Mouse (Mus musculus) heart, adult 11 months (tissue): ENCODE measurements at regions not wholly inside any gene's neighbourhood (a gene's known extent, or its start where the extent isn't known, plus 50 kb on each side); places are given as distances from the start of the nearest gene placed in this dataset.

Experiments used
- DNase-seq: peaks from one replicate; pipeline ENCODE4 v3.0.0; 2022

DNA sequence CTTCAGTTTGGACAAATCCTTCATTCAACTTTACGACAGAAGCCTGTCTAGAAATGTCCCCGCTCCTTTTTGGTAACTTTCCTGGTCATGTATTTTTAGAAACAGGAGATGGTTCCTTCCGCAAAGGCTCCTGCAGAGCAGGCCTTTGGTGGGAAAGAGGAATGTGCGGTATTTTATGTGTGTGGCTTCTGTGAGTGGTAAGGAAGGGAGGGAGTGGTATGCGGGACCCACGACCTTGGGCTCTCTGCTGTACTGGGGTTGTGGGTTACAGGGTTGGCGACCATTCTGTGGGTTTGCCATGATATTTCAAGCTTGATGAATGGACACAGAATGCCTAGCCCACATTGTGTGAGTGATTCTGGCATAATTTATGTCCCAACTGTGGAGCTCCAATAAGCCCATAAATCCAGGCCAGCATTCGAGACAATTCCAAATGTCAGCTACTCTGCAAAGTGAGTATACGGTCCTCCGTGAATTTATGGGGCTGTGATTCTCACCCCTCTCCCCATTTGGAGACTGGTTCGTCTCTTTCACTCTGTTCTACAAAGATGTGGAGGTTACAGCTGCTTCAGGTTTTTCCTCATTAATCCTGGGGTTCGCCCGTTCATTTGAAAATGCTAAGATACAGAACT lies 109.3 kb upstream of the Rxfp2 start:
- peak; percentile 86 for DNase-seq

DNA sequence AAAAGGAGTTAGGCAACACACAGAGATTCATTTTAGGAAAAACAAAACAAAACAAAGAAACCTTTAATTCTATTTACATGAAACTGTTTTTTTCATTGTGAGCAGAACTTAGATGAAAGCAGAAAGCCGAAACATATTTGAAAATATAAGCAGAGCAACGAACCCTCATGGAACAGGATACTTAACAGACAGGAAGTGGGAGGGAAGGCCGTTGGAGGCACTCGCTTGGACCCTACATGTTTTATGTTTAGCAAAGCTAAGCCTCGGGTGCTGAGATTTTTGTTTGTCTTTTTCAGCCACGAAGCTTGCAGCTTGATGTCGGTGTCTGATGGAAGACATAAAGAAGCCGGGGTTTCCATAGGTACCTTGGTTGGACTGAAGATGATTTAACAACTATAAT lies 108.5 kb upstream of the Rxfp2 start:
- DNase-seq = no peak

DNA sequence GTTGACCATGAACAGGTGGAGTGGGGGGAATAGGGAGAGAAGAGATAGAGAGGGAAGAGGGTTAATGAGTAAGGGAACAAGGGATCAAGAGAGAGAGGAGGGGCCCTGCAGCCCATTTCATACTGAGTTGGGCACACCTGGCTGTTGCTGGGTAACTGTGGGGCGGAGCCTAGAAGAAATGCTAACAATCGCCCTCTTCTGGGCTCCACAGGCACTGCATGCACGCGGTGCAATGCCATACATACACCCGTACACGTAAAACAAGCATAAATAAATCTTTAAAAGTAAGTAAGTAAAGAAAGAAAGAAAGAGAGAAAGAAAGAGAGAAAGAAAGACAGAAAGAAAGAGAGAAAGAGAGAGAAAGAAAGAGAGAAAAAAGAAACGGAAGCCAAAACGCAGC lies 106.5 kb upstream of the Rxfp2 start:
- peak; percentile 71 for DNase-seq

DNA sequence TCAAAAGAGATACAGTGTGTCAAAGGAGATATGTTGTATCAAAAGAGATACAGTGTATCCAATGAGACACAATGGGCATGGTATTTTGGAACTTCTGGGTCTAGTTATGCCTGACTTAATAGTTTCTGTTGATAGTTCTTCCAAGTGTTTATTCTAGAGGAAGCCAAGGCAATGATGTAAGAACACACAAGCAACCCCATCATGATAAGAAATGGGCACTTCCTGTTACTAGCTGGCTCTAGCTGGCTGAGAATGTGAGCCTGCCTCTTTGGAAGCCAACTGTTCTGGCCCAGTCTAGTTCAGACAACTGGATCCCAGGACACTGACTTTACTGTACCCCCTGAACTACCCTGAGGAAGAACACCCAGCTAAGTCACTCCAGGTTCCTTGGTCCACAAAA lies 102.7 kb upstream of the Rxfp2 start:
- DNase-seq = no peak

DNA sequence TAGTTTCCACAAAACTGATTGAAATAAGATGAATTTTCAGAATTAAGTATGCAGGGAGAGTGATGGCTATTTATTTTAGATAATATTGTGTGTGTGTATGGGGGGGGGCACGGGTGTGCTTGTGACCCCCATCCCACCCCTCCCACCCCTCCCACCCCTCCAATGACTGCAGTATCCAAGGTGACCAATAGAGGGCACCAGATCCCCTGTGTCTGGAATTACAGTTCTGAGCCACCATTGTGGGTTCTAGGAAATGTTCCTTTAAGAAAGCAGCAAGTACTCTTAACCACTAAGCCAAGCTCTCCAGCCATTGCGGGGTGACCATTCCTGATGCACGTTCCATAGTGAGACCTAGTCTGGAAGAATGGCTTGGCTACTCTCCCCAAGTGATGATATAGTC lies 101.1 kb upstream of the Rxfp2 start:
- DNase-seq = peak; percentile 82

DNA sequence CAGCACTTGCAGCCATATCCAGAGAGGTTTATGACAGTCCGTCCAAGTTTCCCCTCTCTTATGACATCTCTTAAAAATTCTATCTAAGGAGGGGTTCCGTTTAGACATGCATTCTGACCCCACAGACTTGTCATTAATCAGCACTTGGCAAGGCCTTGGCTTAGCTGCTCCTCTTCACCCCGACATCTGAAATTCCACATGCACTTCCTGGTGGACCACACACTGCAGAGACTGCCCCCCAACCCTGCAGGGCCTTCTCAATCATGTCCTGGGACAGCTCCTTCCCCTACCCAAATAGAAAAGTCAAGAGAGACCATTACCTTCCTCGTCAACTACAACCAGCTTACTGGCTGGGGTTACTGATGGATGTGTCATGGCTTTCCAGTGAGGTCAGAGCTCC lies 99.4 kb upstream of the Rxfp2 start:
- peak; percentile 72 for DNase-seq

DNA sequence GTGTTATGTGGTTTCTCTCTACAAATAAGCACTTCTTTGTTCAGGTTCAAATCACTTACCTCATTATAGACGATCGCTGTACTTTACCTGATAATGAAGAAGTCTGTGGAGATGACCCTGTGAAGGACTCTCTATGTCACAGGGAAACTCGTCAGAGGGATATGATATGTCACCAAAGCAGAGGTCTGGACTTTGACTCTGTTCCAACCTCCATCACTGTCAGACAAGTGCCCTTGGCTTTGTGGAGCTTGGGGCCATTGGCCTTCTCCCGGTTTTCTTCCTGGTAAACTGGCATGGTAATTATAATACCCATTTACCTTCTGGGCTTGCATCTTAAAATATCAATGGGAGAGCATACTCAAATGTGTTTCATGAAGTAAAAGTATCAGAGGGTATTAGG lies 98.1 kb upstream of the Rxfp2 start:
- DNase-seq = peak; percentile 55

DNA sequence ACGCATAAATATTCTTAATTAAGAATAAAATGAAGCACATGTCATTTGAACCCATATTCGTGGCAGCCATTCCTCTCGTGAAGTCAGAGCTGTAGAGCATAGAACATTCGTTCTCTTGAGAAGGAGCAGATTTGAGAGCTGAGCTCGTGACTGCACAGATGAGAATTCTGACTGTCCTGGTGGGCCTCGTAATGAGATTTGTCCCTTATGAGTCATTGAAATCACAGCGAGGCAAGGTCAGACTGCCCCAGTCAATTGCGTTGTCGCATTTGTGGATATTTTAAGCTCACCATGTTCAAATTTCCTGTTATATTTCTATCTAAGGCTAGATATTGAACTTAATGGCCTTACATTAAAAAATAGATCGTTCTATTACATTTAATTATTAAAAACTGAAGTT lies 94.0 kb upstream of the Rxfp2 start:
- DNase-seq = peak; percentile 10

DNA sequence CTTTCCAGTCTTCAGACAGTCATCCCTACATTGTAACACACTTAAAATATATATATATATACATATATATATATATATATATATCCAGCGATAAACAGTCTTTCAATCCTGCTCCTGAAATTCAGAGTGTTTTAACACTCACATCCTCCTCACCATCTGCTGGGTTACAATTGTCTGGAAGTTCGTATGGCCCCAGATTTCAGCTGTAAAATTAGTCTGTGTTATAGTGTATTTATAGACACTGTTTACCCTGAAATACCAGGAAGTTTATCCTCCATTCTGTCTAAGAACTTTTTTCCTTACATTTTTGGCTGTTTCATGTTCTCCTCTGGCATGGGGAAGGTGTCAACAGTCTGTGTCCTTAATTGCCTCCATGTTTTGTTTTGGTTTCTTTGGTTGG lies 91.7 kb upstream of the Rxfp2 start:
- DNase-seq = no peak

DNA sequence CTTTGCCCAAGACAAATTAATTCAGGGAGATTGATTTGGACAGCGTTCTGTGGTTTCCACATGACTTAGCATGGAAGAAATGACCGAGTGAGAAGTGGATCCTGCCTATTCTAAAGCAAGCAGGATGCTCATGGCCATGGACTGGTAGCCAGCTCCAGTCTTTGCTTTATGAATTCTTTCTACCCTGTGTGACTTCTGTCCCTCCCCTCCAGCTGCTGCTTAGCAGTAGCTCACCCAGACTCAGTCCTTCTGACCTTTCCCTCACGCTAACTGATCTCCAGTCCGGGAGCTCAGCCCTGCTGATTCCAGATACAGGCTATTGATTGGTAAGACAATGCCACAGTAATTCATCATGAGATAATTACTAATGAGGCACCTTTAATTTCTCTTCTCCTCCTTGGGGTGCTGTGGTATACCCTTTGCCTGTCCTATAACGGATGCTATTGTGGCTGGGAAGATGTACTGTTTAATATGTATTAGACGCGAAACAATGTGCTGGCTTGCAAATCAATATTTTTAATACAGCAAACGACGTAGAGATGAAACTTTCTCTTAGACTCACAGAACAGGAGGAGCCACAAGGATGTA lies 86.8 kb upstream of the Rxfp2 start:
- peak; percentile 40 for DNase-seq

DNA sequence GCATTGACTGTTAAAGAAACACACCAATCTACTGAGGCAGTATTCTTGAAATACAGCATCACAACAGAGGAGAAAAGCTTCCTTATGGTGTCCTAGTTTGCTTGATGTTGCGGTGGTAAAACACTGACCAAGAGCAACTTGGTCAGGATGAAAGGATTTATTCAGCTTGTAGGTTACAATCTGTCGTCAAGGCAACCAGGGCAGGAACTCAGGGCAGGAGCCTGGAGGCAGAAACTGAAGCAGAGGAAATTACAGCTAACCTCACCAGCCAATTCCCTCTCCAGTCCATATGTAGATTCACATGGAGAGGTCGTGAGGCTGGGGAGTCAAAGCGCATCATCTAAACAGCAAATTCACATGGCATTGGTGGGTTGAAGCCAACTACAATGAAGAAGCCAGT lies 86.3 kb upstream of the Rxfp2 start:
- peak; percentile 46 for DNase-seq

DNA sequence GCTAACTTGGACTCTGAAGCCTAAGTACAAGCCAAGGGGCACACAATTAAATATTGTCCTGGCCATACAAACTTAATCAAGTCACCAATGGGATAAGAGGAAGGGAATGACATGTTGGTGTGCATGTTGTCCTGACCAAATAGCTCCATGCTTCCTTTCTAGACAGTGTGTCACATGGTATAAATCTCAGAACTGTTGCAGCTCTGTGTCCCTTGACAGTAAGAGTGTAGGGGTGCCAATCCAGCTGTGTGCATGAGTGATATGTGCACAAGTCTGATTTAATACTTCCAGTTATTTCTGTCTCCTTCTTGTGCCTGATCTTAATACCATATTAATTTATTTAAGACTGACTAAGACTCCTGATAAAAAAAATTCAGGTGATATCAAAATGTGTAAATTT lies 72.8 kb upstream of the Rxfp2 start:
- peak; percentile 96 for DNase-seq

DNA sequence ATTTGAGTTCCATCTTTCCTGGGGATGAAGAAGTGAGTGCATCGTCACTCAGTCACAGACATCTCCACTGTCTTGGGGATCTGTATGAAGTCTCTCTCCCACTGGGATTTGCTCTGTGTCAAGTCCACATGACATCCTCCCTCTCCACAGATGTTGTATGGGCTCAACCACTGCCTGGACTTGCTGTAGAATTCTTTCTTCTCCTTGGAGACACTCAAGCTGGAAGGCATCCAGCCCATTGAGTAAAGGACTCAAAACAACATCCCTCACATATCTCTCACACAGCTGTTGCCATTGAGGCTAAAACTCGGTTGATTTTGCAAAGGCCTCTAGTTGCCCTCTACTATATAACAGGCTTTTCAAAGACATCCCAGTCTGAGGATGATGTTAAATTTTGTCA lies 71.0 kb upstream of the Rxfp2 start:
- DNase-seq = peak; percentile 98

DNA sequence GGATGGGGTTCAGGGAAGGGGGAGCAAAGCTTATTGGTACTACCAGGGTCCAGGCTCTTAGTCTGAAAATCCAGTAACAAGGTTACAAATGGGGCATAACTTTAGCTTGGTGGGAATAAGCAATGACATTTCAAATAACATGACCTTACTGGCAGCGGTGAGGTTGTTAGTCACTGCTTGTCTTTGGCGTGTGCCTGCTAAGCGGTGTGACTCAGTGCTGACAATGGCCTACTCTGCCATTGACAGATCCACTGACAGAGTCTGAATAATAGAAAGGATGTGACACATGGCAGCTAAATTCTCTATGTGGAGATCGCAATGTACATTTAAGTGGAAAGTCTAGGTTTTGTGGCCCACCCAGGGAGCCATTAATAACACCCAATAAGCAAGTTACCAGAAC lies 61.5 kb upstream of the Rxfp2 start:
- peak; percentile 43 for DNase-seq

DNA sequence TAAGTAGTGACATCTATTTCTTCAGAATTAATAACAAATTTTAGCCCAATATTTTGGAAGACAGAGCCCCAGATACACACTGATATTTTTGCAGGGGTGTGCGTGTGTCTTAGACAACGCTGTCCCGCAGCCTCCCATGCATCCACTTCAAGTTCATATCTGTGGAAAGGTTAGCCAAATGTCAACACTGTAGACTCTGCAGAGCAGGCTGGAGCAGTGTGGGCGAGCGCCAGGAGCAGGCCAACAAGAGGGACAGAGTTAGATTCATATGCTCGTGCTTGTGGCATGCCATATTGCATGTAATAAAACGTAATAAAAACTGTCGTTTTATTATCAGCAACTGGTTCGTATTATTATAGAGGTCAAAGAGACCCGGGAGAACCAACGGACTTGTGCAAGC lies 57.3 kb upstream of the Rxfp2 start:
- peak; percentile 89 for DNase-seq

DNA sequence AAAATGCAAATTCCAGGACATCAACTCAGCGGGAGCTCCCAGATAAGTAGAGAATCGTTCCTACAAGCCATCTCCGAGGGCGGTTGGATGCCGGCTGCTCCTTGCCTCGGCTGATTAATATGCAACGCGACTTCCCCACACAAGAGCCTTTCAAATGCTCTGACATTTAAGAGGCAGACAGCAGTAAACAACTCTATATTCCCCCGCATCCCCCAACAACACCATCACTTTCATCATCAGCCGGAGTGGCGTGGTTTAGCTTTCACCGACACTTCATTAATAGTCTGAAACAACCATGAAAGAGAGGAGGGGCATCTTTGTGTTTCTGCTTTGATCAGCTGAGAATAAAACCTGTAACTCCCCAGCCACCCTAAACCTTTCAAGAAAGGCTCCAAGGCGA lies 53.7 kb upstream of the Rxfp2 start:
- peak; percentile 65 for DNase-seq
